Mouse (Mus musculus) cerebellum, postnatal 10 days (tissue): ENCODE data around the gene Vmn2r113.
"Not testable (repeated sequence)": the region's sequence is repeated elsewhere in the genome, so short reads cannot be mapped to it uniquely, and the experiment has no call there.

Experiments
- DNase-seq, 2 experiments: peaks; one replicate each; pipeline ENCODE4 v3.0.0; 2021; ENCODE audit warnings: mixed read lengths in 2 of 2

Gene Vmn2r113

GRCm38 (mm10) chr17:22942684-22943083 lies at the start of gene Vmn2r113:
Vmn2r113 (plus strand) TSS chr17:22942984.
- DNase-seq, result not testable (repeated sequence)
